Mouse (Mus musculus): ENCODE results near the gene Npas3.

Gene Npas3

GRCm38 (mm10) chr12:53862281-53862680 lies 613.8 kb downstream of the Npas3 start:
- DNase-seq (ENCODE audit: low read depth, low spot score): no peak

- no peak for DNase-seq (ENCODE audit: low read depth, low spot score)
Measured at GRCm38 (mm10) chr12:53864436-53865136, 616.1 kb downstream of the Npas3 start.

DNA sequence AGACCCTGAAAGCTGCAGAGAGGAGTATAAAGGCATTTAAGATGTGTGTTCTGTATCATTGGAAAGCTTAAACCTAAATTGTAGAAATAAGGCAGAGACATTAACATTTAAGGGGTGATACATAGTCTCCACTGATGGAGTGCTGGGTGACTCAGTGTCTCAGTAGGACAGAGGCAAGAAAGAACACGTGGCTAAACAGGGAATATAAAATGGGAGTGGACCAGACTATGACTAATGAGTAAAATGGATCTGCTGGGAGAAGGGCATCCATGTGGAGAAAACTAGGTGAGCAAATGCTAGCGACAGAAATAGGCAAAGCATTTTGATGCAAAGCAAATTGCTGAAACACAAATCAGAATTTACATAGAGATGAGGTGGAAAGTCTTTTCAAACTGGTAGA lies 617.2 kb downstream of the Npas3 start:
- no peak for DNase-seq (ENCODE audit: low read depth, low spot score)

DNA sequence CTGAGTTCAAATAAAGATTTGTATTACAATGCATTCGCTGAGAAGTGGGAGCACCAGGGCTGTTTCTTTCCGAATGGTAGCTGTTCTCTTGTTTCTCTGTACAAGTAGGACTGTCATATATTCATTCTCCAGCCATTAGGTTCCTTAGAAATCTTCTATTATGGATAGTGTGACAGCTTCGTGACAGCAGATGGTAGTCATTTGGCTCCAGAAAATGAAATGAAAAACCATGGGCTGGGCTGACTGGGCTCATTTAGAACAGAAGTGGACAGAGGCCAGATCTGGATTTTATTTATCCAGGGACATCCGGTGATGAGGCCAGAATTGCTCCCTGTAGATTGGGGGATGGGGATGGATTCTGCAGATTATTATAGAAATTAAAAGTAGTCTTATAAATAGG lies 621.5 kb downstream of the Npas3 start:
- no peak for DNase-seq (ENCODE audit: low read depth, low spot score)

GRCm38 (mm10) chr12:53875226-53875625 lies 626.7 kb downstream of the Npas3 start:
- peak; percentile 28 for DNase-seq (ENCODE audit: low read depth, low spot score)

DNA sequence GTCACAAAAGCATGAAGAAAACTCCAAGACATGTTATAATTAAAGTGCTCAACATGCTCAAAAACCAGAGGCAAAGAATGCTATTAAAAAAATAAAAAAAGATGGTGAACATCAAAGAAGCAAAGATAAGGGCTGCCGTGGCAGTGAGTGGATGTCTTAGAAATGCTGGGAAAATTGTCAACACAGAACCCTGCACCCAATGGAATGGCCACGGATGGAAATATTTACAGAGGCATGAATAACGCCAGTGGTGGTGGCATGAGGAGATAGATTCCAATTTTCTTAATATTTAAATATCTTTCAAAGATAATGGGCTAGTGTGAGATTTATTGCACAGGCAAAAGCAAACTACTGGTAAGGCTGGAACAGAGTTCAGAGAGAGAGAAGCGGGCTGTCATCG lies 628.2 kb downstream of the Npas3 start:
- no peak for DNase-seq (ENCODE audit: low read depth, low spot score)

- no peak for DNase-seq (ENCODE audit: low read depth, low spot score)
Measured at GRCm38 (mm10) chr12:53881684-53882083, 633.2 kb downstream of the Npas3 start.

- no peak for DNase-seq (ENCODE audit: low read depth, low spot score)
Measured at GRCm38 (mm10) chr12:53882863-53883262, 634.4 kb downstream of the Npas3 start.

GRCm38 (mm10) chr12:53888624-53889023 lies 640.1 kb downstream of the Npas3 start:
- DNase-seq (ENCODE audit: low read depth, low spot score): no peak

DNA sequence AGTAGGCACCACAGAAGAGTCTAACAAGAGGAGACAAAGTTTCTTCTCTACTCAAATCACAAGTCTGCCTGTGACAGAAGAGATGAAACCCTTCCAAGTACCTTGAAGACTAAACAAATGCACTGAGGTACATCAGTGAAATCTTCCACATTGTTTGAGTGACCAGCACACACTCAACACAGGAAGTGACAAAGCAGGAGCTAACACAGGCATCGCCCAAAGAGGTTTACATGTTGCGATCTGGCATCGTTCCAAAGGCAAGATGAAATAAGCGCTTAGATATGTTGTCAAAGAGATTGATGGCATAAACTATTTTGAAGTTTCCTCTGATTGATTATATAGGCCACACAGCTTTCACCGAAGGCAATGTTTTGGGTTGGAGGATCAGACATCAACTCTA lies 647.4 kb downstream of the Npas3 start:
- no peak for DNase-seq (ENCODE audit: low read depth, low spot score)

DNA sequence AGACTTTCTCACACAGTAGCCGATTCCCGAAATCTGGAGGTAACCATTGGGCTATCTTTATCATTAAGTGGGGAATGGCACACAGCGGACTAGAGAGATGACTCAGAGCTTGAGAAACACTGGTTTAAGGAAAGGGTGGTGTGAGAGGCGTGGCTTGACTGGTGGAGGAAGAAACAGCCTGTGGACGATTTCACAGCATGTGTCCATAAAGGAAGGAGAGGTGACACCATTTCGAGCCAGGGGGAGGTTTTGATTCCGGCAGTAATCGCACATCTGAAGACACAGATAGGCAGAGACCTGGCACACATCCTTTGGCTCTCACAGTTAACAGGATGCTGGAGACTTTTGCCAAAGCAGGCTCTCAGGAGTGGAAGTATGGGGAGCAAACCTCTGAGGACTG lies 660.3 kb downstream of the Npas3 start:
- DNase-seq (ENCODE audit: low read depth, low spot score): no peak

GRCm38 (mm10) chr12:53910192-53910591 lies 661.7 kb downstream of the Npas3 start:
- no peak for DNase-seq (ENCODE audit: low read depth, low spot score)

DNA sequence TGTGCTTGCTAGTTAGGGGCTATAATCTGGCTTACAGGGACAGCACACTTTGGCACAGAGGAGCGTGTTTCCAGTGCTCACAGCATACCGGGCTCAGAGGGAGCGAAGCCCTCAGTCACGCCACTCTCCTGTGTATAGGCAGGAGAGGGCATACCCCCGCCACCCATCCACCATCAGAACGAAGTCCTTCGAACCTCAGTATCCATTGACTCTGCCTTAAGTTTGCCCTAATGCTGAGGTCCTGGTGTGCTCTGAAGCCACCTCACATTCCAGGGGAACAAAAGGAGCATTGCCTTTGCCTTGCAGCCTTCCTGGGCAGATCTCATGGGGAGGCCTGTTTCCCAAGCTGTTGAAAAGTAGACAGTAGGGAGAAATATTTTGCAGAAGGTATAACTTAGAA lies 673.7 kb downstream of the Npas3 start:
- no peak for DNase-seq (ENCODE audit: low read depth, low spot score)

DNA sequence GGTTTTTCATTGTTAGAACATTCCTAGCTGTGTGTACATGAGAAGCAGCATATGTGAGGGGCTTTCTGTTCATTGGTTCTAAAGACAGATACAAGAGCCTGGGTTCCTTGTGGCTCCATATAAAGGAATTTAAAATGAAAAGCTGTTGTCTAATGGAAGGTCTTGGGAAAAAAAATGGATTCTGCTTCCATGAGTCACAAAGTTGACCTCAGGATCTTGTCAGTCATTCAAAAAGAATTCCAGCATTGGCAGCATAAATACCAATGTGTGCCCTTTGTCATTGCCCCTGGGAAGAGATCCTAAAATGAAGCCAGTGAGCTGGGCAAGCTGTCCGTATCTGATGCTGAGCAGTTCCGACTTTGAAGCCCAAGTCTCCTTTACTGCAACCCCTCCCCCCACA lies 700.3 kb downstream of the Npas3 start:
- DNase-seq (ENCODE audit: low read depth, low spot score): no peak

GRCm38 (mm10) chr12:53962004-53962403 lies 713.5 kb downstream of the Npas3 start:
- DNase-seq (ENCODE audit: low read depth, low spot score): no peak

GRCm38 (mm10) chr12:53963534-53963933 lies 715.1 kb downstream of the Npas3 start:
- DNase-seq (ENCODE audit: low read depth, low spot score): no peak

DNA sequence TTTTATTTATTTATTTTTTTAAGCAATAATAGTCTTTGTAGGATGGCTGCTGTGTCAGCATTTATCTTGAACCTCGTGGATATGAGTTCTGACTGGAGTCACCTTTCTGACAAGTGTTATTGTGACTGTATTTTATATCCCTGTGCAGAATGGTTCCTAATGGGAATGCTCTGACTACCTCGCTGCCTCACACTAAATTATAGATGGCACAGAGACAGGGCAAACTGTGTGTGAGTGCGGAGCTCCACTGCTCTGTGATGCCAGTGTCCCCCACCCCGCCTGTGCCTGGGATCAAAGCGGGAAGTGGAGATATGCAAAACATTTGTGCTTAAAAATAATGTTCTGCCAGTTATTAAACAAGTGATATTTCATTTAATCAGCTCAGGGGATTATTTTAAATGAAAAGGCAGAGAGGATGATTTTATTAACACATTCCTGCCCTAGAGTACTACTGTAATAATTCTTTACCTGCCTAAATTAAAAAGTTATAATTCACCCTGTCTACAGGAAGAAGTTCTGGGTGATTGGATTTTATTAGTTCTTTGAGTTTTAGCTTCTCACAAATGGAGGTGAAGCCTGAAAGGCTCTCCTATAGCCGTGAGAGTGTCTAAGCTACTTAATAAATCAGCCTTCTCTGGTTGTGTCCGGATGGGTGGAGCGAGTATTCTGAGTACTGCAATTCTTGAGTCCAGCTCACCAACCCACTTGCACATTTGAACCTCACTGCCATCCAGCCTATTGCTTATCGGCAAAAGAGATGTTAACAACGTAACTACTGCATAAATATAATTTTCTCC lies 721.1 kb downstream of the Npas3 start:
- DNase-seq (ENCODE audit: low read depth, low spot score): no peak

- no peak for DNase-seq (ENCODE audit: low read depth, low spot score)
Measured at GRCm38 (mm10) chr12:53970721-53971120, 722.2 kb downstream of the Npas3 start.

GRCm38 (mm10) chr12:53973414-53973813 lies 724.9 kb downstream of the Npas3 start:
- no peak for DNase-seq (ENCODE audit: low read depth, low spot score)

DNA sequence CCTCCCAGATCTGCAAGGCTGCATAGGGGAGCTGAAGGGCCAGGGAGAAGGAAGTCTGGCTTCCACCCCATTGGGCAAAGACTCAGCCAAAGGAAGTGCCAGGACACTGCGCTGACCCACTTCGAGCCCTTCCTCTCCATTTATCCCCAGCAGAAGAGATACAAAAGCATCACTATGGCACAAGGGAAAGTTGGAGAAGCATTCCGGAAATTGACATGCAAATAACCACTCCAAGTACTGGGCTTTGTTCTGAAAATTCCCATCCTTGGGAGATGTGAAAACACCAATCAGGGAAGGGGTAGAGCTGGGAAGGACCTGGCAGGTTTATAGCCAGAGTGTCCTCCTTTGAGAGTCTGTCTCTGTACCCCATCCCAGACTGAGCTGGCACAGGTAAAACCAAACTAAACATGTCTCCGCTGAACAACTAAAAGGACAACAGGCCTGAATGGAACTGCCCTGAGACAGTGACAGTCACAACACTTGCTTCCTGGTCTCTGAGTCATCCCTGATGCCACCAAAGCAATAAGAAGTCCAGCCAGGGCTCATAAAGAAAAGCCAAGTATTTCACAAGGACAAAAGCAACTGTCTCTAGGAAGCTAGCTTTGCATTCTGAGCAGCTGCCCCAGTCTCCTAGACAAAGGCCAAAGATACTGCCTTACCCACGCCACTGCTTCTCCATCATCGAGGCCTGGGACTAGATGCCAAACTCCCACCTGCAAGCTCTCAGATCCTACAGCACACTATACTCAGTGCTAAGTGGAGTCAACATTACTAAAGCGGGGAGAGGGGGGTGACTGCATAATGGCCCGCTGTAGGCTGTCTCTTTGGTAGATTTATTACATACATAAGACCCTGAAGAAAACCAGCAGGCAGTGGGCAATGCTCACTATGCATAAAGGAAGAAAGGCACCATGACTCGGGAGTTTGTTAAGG lies 733.4 kb downstream of the Npas3 start:
- DNase-seq (ENCODE audit: low read depth, low spot score): no peak

GRCm38 (mm10) chr12:53983946-53984345 lies 735.5 kb downstream of the Npas3 start:
- DNase-seq (ENCODE audit: low read depth, low spot score): no peak
